Mouse (Mus musculus) hindbrain, postnatal 0 days (tissue): ENCODE results near the gene Gm49387. TPM values are rescaled to one million over a fixed set of nuclear protein-coding genes. Genes with fewer than 3 reads are reported as not detected.

ENCODE experiments used
- ATAC-seq: fragments of 200-750 bp; cut with Nextera tagmentation; 2 replicates; pipeline ENCODE4 v1.8.0; 2017; ENCODE audit warnings: mild to moderate bottlenecking, moderate TSS enrichment, moderate library complexity
- DNase-seq: peaks from one replicate; pipeline ENCODE4 v3.0.0-alpha.2; 2015; ENCODE audit warnings: low spot score
- H3K27ac ChIP-seq: fragments of 300-500 bp; sonication (generic); 2 replicates; pipeline ENCODE4 v1.5.1; 2014; ENCODE audit warnings: mild to moderate bottlenecking
- H3K27me3 ChIP-seq: fragments of 300-500 bp; sonication (generic); 2 replicates; pipeline ENCODE4 v1.6.1; 2014; ENCODE audit warnings: low read length, mixed read lengths; ENCODE audit not compliant: insufficient read depth
- H3K36me3 ChIP-seq: fragments of 300-500 bp; sonication (generic); 2 replicates; pipeline ENCODE4 v1.6.1; 2014; ENCODE audit warnings: low read length, mixed read lengths; ENCODE audit not compliant: insufficient read depth
- H3K4me1 ChIP-seq: fragments of 300-500 bp; sonication (generic); 2 replicates; pipeline ENCODE4 v1.6.1; 2014; ENCODE audit warnings: antibody characterized with exemption, low read length, mixed read lengths; ENCODE audit not compliant: insufficient read depth
- H3K4me2 ChIP-seq: fragments of 300-500 bp; sonication (generic); 2 replicates; pipeline ENCODE4 v1.6.1; 2014; ENCODE audit warnings: low read depth, mild to moderate bottlenecking, low read length, moderate library complexity, mixed read lengths
- H3K4me3 ChIP-seq: fragments of 300-500 bp; sonication (generic); 2 replicates; pipeline ENCODE4 v1.5.1; 2014; ENCODE audit warnings: low read length
- H3K9ac ChIP-seq: fragments of 300-500 bp; sonication (generic); replicated peaks from 2 replicates; pipeline ENCODE4 v1.6.1; 2014; ENCODE audit warnings: mild to moderate bottlenecking, low read length, moderate library complexity, mixed read lengths
- H3K9me3 ChIP-seq: fragments of 300-500 bp; sonication (generic); 2 replicates; pipeline ENCODE4 v1.6.1; 2016; ENCODE audit warnings: low read length, mixed read lengths
- CTCF ChIP-seq: IDR thresholded peaks from 2 replicates; pipeline ENCODE4 v1.5.1; 2016; ENCODE audit warnings: antibody characterized with exemption, control low read depth, low read depth
- WGBS: fragments of 180-500 bp; shearing (Covaris S2); extraction: QIAGEN DNeasy Blood & Tissue Kit; methylation state at CpG from one replicate; pipeline ENCODE4 v1.1.7; 2014; 5-methylcytosine and 5-hydroxymethylcytosine counted together
- polyA plus RNA-seq: library from polyadenylated mRNA; unstranded; fragments of >200 nt; fragmentation: Nextera tagmentation; extraction: Ambion mirVana; gene quantifications from 2 replicates; pipeline ENCODE4 v1.2.1, GENCODE M21; 2015
- total RNA-seq: library from RNA; depleted of rRNA; stranded (reverse); fragments of >200 nt; gene quantifications from 2 replicates; pipeline ENCODE4 v1.2.3, GENCODE M21; 2014

The Gm49387 gene
- total and polyA plus RNA-seq, 2 experiments from 2014 or later, result not detected

- Histone ChIP-seq H3K9ac (no peak overlapping the region), H3K27ac (no peak overlapping the region)
- TF ChIP-seq CTCF, result no peak
Measured at GRCm38 (mm10) chr14:31557784-31558183, 82.9 kb downstream of the Gm49387 start.

GRCm38 (mm10) chr14:31557273-31557672 is 83.4 kb downstream of the Gm49387 start:
- no peak overlapping the region for H3K9ac ChIP-seq
- DNase-seq (no peak), ATAC-seq (no peak)
- no peaks in the 10 kb centered on the region for H3K27me3 ChIP-seq
- H3K9me3 ChIP-seq, result no peaks in the 10 kb centered on the region
- H3K4me1 ChIP-seq, result no peaks in the 10 kb centered on the region
- WGBS, result 66% methylated on average over 8 of the region's 8 CpGs
- no peaks in the 10 kb centered on the region for H3K36me3 ChIP-seq
- H3K4me3 ChIP-seq, result no peak overlapping the region
- no peak for TF ChIP-seq CTCF
- H3K27ac ChIP-seq, result no peak overlapping the region
- no peak overlapping the region for H3K4me2 ChIP-seq

More at GRCm38 (mm10) chr14:31557784-31558183, 82.9 kb downstream of the Gm49387 start:
- H3K4me3 ChIP-seq, result no peak overlapping the region
- ATAC-seq, result 0 out of 2 replicates have a peak, but pooled peaks have one; percentile 12
- no peaks in the 10 kb centered on the region for H3K4me1 ChIP-seq
- 38% methylated on average over 9 of the region's 9 CpGs for WGBS
- peak; percentile 16 for DNase-seq
- no peaks in the 10 kb centered on the region for H3K36me3 ChIP-seq
- no peaks in the 10 kb centered on the region for H3K27me3 ChIP-seq
- no peaks in the 10 kb centered on the region for H3K9me3 ChIP-seq
- no peak overlapping the region for H3K4me2 ChIP-seq

- TF ChIP-seq CTCF, result no peak
- no peak overlapping the region for H3K9ac ChIP-seq
- no peaks in the 10 kb centered on the region for H3K36me3 ChIP-seq
- H3K27me3 ChIP-seq, result no peaks in the 10 kb centered on the region
- H3K4me1 ChIP-seq, result no peaks in the 10 kb centered on the region
- H3K27ac ChIP-seq, result no peak overlapping the region
- no peaks in the 10 kb centered on the region for H3K9me3 ChIP-seq
- ATAC-seq (no peak), DNase-seq (no peak)
- no peak overlapping the region for H3K4me3 ChIP-seq
- no peak overlapping the region for H3K4me2 ChIP-seq
- 86% methylated on average over 9 of the region's 9 CpGs for WGBS
Measured at GRCm38 (mm10) chr14:31556526-31557260, 84.0 kb downstream of the Gm49387 start.

- ATAC-seq (no peak), DNase-seq (no peak)
- H3K27ac ChIP-seq, result no peak overlapping the region
- H3K9ac ChIP-seq, result no peak overlapping the region
- no peak overlapping the region for H3K4me2 ChIP-seq
- no peaks in the 10 kb centered on the region for H3K9me3 ChIP-seq
- no peak for TF ChIP-seq CTCF
- H3K4me1 ChIP-seq, result no peaks in the 10 kb centered on the region
- 63% methylated on average over 14 of the region's 14 CpGs for WGBS
- no peak overlapping the region for H3K4me3 ChIP-seq
- H3K27me3 ChIP-seq, result no peaks in the 10 kb centered on the region
- no peaks in the 10 kb centered on the region for H3K36me3 ChIP-seq
Measured at GRCm38 (mm10) chr14:31555963-31556434, 84.7 kb downstream of the Gm49387 start.

GRCm38 (mm10) chr14:31555021-31555420 is 85.7 kb downstream of the Gm49387 start:
- no peaks in the 10 kb centered on the region for H3K4me1 ChIP-seq
- 90% methylated on average over 7 of the region's 7 CpGs for WGBS
- no peak overlapping the region for H3K27ac ChIP-seq
- no peaks in the 10 kb centered on the region for H3K27me3 ChIP-seq
- no peak for TF ChIP-seq CTCF
- no peak overlapping the region for H3K4me2 ChIP-seq
- no peaks in the 10 kb centered on the region for H3K36me3 ChIP-seq
- H3K9ac ChIP-seq, result no peak overlapping the region
- H3K4me3 ChIP-seq, result no peak overlapping the region
- no peak for ATAC-seq
- no peak for DNase-seq
- no peaks in the 10 kb centered on the region for H3K9me3 ChIP-seq

GRCm38 (mm10) chr14:31543885-31544442 is 96.7 kb downstream of the Gm49387 start:
- DNase-seq, result no peak
- Histone ChIP-seq H3K4me3 (no peak overlapping the region), H3K36me3 (no peaks in the 10 kb centered on the region), H3K9ac (no peak overlapping the region), H3K27me3 (no peaks in the 10 kb centered on the region), H3K4me1 (no peaks in the 10 kb centered on the region), H3K9me3 (no peaks in the 10 kb centered on the region), H3K27ac (no peak overlapping the region), H3K4me2 (no peak overlapping the region)
- ATAC-seq, result no peak
- no peak for TF ChIP-seq CTCF
- WGBS, result 82% methylated on average over 11 of the region's 11 CpGs

GRCm38 (mm10) chr14:31537298-31537697 is 103.4 kb downstream of the Gm49387 start:
- DNase-seq (peak; percentile 65), ATAC-seq (peak; percentile 62; the same call in 1 of the 2 replicates)
- H3K36me3 ChIP-seq, result no peaks in the 10 kb centered on the region
- H3K27ac ChIP-seq, result no peak overlapping the region
- TF ChIP-seq CTCF, result no peak
- H3K4me2 ChIP-seq, result no peak overlapping the region
- H3K9ac ChIP-seq, result no peak overlapping the region
- H3K9me3 ChIP-seq, result no peaks in the 10 kb centered on the region
- no peaks in the 10 kb centered on the region for H3K4me1 ChIP-seq
- 62% methylated on average over 6 of the region's 6 CpGs for WGBS
- H3K4me3 ChIP-seq, result no peak overlapping the region
- H3K27me3 ChIP-seq, result no peaks in the 10 kb centered on the region
